Mouse (Mus musculus): ENCODE data around the gene Mmp28. TPM values are rescaled to one million over a fixed set of nuclear protein-coding genes. Genes with fewer than 3 reads are reported as not detected.
A peak's percentile ranks its signal among the peaks of the same experiment; 100 is the strongest.

Gene Mmp28
- polyA plus RNA-seq, 2 experiments: 2.4 to 4.6 TPM

DNA sequence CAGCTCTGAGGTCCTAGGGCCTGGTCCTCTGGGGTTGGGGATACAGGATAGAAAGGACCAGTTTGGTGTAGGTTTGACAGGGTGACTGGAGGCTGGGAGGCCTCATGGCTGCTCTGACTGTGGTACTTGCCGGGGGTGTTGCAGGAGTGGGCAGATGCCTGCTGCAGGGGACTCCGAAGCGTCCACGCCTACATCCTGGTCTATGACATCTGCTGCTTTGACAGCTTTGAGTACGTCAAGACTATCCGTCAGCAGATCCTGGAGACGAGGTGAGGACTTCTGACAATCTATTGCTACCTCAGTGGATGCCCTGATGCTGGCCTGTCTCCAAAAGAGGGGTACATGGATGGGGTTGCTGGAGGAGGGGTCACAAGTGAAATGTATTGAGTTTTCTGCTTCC, 45.2 kb downstream of the Mmp28 start:
- 76% methylated on average over 7 of the region's 7 CpGs for WGBS
- H3K4me1 ChIP-seq (ENCODE audit: control insufficient read depth, insufficient read depth, low read length): no peaks in the 10 kb centered on the region
- H3K4me2 ChIP-seq (replicated peaks; ENCODE audit: low read depth, low read length, severe bottlenecking): no peak overlapping the region
- H3K4me3 ChIP-seq (replicated peaks; ENCODE audit: low read length): no peak overlapping the region
- no peak for TF ChIP-seq POLR2A (IDR thresholded peaks at IDR 0.05; ENCODE audit: borderline replicate concordance, extremely low read depth, insufficient read depth, insufficient read length)
- no peaks in the 10 kb centered on the region for H3K9me3 ChIP-seq (ENCODE audit: control insufficient read depth, low read length)
- no peak overlapping the region for H3K27ac ChIP-seq (replicated peaks; ENCODE audit: low read depth, low read length)
- peaks cover 29% of the 10 kb centered on the region for H3K27me3 ChIP-seq (ENCODE audit: control insufficient read depth, insufficient read depth, low read length)
- ATAC-seq (ENCODE audit: low FRiP score, low read depth): no peak
- no peak for DNase-seq (ENCODE audit: low spot score)
- H3K36me3 ChIP-seq (ENCODE audit: control insufficient read depth, insufficient read depth, low read length): no peaks in the 10 kb centered on the region
- H3K9ac ChIP-seq (ENCODE audit: low read depth, low read length, severe bottlenecking): no peak overlapping the region

DNA sequence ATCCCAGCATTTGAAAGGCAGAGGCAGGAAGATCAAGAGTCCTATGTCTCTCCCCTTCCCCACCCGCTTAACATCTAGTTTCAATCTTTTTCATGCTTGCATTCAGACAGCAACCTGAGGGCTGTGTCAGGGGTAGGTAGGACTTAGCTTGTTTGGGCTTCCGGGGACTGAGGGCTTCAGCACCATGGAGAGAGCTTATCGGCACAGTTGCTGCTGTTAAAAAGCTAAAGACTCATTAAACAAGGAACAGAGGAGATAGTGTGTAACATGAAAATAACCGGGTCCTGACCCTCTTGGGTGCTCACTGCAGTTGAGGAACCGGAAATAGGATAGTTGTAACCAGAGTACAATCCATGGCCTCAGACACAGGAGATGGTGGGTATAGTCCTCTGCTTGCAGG, 45.8 kb downstream of the Mmp28 start:
- H3K4me2 ChIP-seq (replicated peaks; ENCODE audit: low read depth, low read length, severe bottlenecking): no peak overlapping the region
- no peak overlapping the region for H3K27ac ChIP-seq (replicated peaks; ENCODE audit: low read depth, low read length)
- H3K9me3 ChIP-seq (ENCODE audit: control insufficient read depth, low read length): no peaks in the 10 kb centered on the region
- ATAC-seq (ENCODE audit: low FRiP score, low read depth) (no peak), DNase-seq (ENCODE audit: low spot score) (peak; percentile 86)
- WGBS: 5% methylated on average over 5 of the region's 5 CpGs
- no peak for TF ChIP-seq POLR2A (IDR thresholded peaks at IDR 0.05; ENCODE audit: borderline replicate concordance, extremely low read depth, insufficient read depth, insufficient read length)
- H3K4me3 ChIP-seq (replicated peaks; ENCODE audit: low read length): no peak overlapping the region
- H3K27me3 ChIP-seq (ENCODE audit: control insufficient read depth, insufficient read depth, low read length): peaks cover 29% of the 10 kb centered on the region
- H3K36me3 ChIP-seq (ENCODE audit: control insufficient read depth, insufficient read depth, low read length): no peaks in the 10 kb centered on the region
- H3K9ac ChIP-seq (ENCODE audit: low read depth, low read length, severe bottlenecking): no peak overlapping the region
- no peaks in the 10 kb centered on the region for H3K4me1 ChIP-seq (ENCODE audit: control insufficient read depth, insufficient read depth, low read length)

- Histone ChIP-seq H3K4me1 (ENCODE audit: control insufficient read depth, insufficient read depth, low read length) (0 out of 2 replicates have a peak, but pooled peaks cover 9% of the 10 kb centered on the region), H3K4me2 (replicated peaks; ENCODE audit: low read depth, low read length, severe bottlenecking) (peak overlapping the region; percentile 86), H3K9ac (ENCODE audit: low read depth, low read length, severe bottlenecking) (0 out of 2 replicates have a peak overlapping the region, but pooled peaks have one; percentile 73), H3K9me3 (ENCODE audit: control insufficient read depth, low read length) (no peaks in the 10 kb centered on the region), H3K4me3 (replicated peaks; ENCODE audit: low read length) (peak overlapping the region; percentile 68), H3K27me3 (ENCODE audit: control insufficient read depth, insufficient read depth, low read length) (no peaks in the 10 kb centered on the region), H3K27ac (replicated peaks; ENCODE audit: low read depth, low read length) (no peak overlapping the region), H3K36me3 (ENCODE audit: control insufficient read depth, insufficient read depth, low read length) (no peaks in the 10 kb centered on the region)
- TF ChIP-seq POLR2A (IDR thresholded peaks at IDR 0.05; ENCODE audit: borderline replicate concordance, extremely low read depth, insufficient read depth, insufficient read length): no peak
- no peak for DNase-seq (ENCODE audit: low spot score)
- no peak for ATAC-seq (ENCODE audit: low FRiP score, low read depth)
- 41% methylated on average over 6 of the region's 6 CpGs for WGBS
Observed at GRCm38 (mm10) chr11:83410510-83410909, 52.4 kb downstream of the Mmp28 start.

DNA sequence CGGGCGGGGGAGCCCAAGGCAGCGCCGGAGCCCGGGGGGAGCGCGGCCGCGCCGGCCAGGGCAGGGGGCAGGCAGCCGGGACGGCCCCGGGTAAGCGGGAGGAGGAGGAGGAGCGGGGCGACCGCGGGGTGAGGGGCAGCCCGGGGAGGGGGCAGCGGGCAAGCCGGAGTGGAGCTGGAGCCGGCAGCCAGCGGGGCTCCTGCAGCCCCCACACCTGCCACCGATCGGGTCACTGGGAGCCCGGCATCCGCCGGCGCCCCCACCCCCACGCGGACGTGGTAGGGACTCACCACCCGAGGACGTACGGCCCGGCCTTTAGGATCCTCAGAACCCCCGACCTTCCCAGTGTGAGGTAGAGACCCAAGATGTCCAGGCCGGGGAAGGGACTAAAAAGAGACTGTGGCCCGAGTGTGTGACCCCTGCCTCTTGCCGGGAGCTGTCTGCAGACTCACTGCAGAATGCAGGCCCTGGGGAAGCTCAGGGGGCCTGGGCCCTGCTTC, 53.0 kb downstream of the Mmp28 start:
- DNase-seq (ENCODE audit: low spot score) (no peak), ATAC-seq (ENCODE audit: low FRiP score, low read depth) (peak; percentile 45)
- H3K27ac ChIP-seq (replicated peaks; ENCODE audit: low read depth, low read length): no peak overlapping the region
- peak overlapping the region; percentile 68 for H3K4me3 ChIP-seq (replicated peaks; ENCODE audit: low read length)
- H3K36me3 ChIP-seq (ENCODE audit: control insufficient read depth, insufficient read depth, low read length): no peaks in the 10 kb centered on the region
- no peaks in the 10 kb centered on the region for H3K9me3 ChIP-seq (ENCODE audit: control insufficient read depth, low read length)
- H3K9ac ChIP-seq (ENCODE audit: low read depth, low read length, severe bottlenecking): peak overlapping the region; percentile 73
- H3K4me1 ChIP-seq (ENCODE audit: control insufficient read depth, insufficient read depth, low read length): 0 out of 2 replicates have a peak, but pooled peaks cover 9% of the 10 kb centered on the region
- H3K27me3 ChIP-seq (ENCODE audit: control insufficient read depth, insufficient read depth, low read length): no peaks in the 10 kb centered on the region
- 0% methylated on average over 9 of the region's 40 CpGs for WGBS
- no peak for TF ChIP-seq POLR2A (IDR thresholded peaks at IDR 0.05; ENCODE audit: borderline replicate concordance, extremely low read depth, insufficient read depth, insufficient read length)
- H3K4me2 ChIP-seq (replicated peaks; ENCODE audit: low read depth, low read length, severe bottlenecking): peak overlapping the region; percentile 86

- H3K4me1 ChIP-seq (ENCODE audit: control insufficient read depth, insufficient read depth, low read length): 0 out of 2 replicates have a peak, but pooled peaks cover 9% of the 10 kb centered on the region
- H3K27me3 ChIP-seq (ENCODE audit: control insufficient read depth, insufficient read depth, low read length): no peaks in the 10 kb centered on the region
- no peak for TF ChIP-seq POLR2A (IDR thresholded peaks at IDR 0.05; ENCODE audit: borderline replicate concordance, extremely low read depth, insufficient read depth, insufficient read length)
- H3K9ac ChIP-seq (ENCODE audit: low read depth, low read length, severe bottlenecking): peak within 1 kb of the TSS; percentile 73
- H3K4me3 ChIP-seq (replicated peaks; ENCODE audit: low read length): peak within 1 kb of the TSS; percentile 68
- H3K9me3 ChIP-seq (ENCODE audit: control insufficient read depth, low read length): no peaks in the 10 kb centered on the region
- 1% methylated on average over 28 of the region's 44 CpGs for WGBS
- DNase-seq (ENCODE audit: low spot score): no peak
- no peak within 1 kb of the TSS for H3K27ac ChIP-seq (replicated peaks; ENCODE audit: low read depth, low read length)
- H3K4me2 ChIP-seq (replicated peaks; ENCODE audit: low read depth, low read length, severe bottlenecking): peak within 1 kb of the TSS; percentile 86
- no peaks in the 10 kb centered on the region for H3K36me3 ChIP-seq (ENCODE audit: control insufficient read depth, insufficient read depth, low read length)
- ATAC-seq (ENCODE audit: low FRiP score, low read depth): peak; percentile 75
Observed at GRCm38 (mm10) chr11:83409087-83409754, 53.6 kb downstream of the Mmp28 start, which contains the start of gene Rasl10b. TSS of gene Rasl10b (plus strand) at chr11:83409137.

Data from limb, embryonic 14.5 days (tissue).